Mouse (Mus musculus): ENCODE data around the gene Vipr2. TPM values are rescaled to one million over a fixed set of nuclear protein-coding genes. Genes with fewer than 3 reads are reported as not detected.

Vipr2 gene
- polyA plus RNA-seq (2016; fragmentation: Nextera tagmentation; extraction: Ambion mirVana) = 2.3 and 3.6 TPM in 2 replicates

DNA sequence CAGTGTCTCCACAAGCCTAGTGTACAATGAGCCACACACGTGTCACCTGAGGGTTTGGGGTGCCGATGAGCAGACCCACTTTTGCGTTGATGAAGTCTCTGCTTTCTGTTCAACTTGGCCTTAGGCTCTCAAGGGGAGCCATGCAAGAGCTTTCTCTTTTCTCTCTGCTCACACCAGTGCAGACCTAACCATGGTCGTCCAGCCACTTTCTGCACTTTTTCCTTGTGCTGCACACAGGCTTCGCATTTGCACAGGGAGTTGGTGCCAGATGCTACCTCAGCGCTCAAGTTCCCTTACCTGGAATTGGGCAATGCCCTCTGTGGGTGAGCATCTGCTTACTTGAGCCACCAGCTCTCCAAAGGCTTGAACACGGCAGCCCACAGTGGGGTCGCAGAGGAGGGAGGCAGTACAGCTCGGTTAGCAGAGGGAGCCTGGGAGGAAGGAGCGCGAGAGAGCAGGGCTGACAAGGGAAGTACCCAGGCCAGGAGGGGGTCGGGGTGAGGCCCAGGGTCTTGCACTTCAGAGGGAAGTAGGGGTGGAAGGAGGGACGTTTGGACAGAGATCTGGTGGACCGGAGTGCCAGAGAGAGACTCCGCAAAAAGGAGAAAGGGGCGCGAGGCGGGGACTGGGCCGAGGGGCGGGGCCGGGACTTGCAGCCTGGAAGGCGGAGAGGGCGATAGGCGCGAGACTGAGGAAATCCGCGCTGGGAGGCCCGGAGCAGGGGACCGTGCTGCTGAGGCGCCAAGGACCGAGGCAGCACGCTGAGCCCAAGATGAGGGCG is at the start of gene Vipr2:
Gene Vipr2, plus strand, starts transcription at position 653 of the 781 bp plus-strand sequence.
- H3K4me3 ChIP-seq = peak within 1 kb of the TSS; percentile 64
- 5% methylated on average over 33 of the region's 33 CpGs for WGBS

DNA sequence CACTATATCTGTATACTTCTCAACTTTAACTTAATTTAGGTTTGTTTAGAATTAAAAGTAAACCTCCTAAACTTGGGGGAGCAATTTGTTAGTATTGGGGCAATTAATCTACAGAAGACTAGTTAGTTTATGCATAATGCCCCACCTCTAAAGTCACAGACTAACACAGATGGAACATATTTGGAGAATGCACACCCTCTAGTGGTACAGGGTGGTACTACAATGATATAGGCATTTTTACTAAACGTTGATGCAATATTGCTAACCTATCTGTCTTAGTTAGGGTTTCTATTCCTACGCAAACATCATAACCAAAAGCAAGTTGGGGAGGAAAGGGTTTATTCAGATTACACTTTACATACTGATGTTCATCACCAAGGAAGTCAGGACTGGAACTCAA is 49.4 kb upstream of the Vipr2 start:
- Histone ChIP-seq H3K4me2 (replicated peaks) (no peak overlapping the region), H3K36me3 (no peaks in the 10 kb centered on the region), H3K4me1 (no peaks in the 10 kb centered on the region), H3K9me3 (no peaks in the 10 kb centered on the region), H3K27ac (replicated peaks) (no peak overlapping the region), H3K9ac (replicated peaks) (no peak overlapping the region), H3K4me3 (no peak overlapping the region), H3K27me3 (no peaks in the 10 kb centered on the region)
- 52% methylated on average over 2 of the region's 2 CpGs for WGBS
- ATAC-seq (ENCODE audit: low FRiP score, low read depth) = no peak

More for the DNA sequence above, at the start of gene Vipr2:
- H3K9me3 ChIP-seq = no peaks in the 10 kb centered on the region
- H3K27ac ChIP-seq (replicated peaks) = no peak within 1 kb of the TSS
- peak within 1 kb of the TSS; percentile 77 for H3K4me2 ChIP-seq (replicated peaks)
- peaks cover 8% of the 10 kb centered on the region; the same call in 1 of the 2 replicates for H3K4me1 ChIP-seq
- H3K9ac ChIP-seq (replicated peaks) = peak within 1 kb of the TSS; percentile 69
- no peaks in the 10 kb centered on the region for H3K36me3 ChIP-seq
- peaks cover 27% of the 10 kb centered on the region for H3K27me3 ChIP-seq
- ATAC-seq (ENCODE audit: low FRiP score, low read depth) = peak; percentile 96

GRCm38 (mm10) chr12:116035346-116035745 is 42.2 kb upstream of the Vipr2 start:
- 77% methylated on average over 5 of the region's 5 CpGs for WGBS
- H3K27ac ChIP-seq (replicated peaks) = no peak overlapping the region
- no peaks in the 10 kb centered on the region for H3K9me3 ChIP-seq
- H3K27me3 ChIP-seq = no peaks in the 10 kb centered on the region
- H3K36me3 ChIP-seq = no peaks in the 10 kb centered on the region
- H3K4me2 ChIP-seq (replicated peaks) = no peak overlapping the region
- no peaks in the 10 kb centered on the region for H3K4me1 ChIP-seq
- H3K9ac ChIP-seq (replicated peaks) = no peak overlapping the region
- no peak for ATAC-seq (ENCODE audit: low FRiP score, low read depth)
- no peak overlapping the region for H3K4me3 ChIP-seq

DNA sequence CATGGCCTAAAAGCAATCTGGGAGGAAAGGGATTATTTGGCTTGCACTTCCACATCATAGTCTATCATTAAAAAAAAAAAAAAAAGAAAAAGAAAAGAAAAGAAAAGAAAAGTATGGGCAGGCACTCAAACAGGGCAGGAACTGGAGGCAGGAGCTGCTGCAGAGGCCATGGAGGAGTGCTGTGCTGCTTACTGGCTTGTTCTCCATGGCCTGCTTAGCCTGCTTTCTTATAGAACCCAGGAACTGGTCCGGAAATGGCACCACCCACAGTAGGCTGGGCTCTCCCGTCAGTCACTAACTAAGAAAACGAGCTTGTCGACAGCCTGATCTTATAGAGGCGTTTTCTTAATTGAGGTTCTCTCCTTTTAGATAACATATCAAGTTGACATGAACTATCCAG is 32.7 kb upstream of the Vipr2 start:
- 86% methylated on average over 5 of the region's 5 CpGs for WGBS
- Histone ChIP-seq H3K9ac (replicated peaks) (no peak overlapping the region), H3K36me3 (peaks cover 4% of the 10 kb centered on the region; the same call in 1 of the 2 replicates), H3K9me3 (no peaks in the 10 kb centered on the region), H3K4me3 (no peak overlapping the region), H3K27me3 (no peaks in the 10 kb centered on the region), H3K27ac (replicated peaks) (no peak overlapping the region), H3K4me2 (replicated peaks) (no peak overlapping the region), H3K4me1 (peaks cover 15% of the 10 kb centered on the region)
- no peak for ATAC-seq (ENCODE audit: low FRiP score, low read depth)

DNA sequence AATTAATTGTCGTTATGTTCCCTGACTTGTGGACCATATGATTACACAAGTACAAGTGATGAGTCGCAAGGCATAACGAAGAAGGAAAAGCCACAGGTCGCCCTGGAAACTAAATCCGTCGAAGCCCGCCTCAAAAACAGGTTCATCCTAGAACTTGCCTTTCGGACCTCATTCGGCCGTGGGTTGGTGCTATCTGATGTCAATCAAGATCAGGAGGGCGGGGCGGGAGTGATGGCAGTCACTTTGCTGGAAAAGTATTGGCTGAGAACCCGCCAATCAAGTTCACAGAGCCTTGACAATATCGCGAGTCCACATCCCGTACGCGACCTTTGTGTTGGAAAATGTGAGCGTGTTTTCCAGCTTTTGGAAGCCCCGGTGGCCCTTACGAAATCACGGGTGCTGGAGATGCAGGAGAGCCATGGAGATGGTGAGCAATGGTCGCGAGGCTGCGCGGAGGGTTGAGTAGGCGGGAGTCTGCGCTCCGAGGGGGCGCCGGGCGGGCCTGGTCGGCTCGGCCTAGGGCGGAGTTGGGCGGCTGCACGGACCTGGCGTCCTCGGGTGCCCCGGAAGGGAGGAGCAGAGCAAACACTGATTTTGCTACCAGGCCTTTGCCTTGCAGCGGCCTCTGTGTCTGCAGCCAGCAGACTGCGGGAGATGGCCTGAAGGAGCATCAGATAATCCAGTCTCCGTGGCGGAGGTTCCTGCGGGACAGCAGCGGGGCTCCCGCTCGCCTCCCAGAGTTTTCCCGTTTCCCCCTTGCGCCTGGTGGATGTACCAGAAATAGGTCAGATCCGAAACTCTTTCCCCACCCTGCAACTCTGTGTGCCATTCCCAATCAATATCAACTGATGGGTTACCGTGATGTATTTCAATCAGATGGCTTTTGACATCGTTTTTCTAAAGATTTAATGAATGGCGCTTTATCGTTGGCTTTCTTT is 29.8 kb upstream of the Vipr2 start, which contains the start of gene Zfp386:
Gene Zfp386, plus strand, starts transcription at position 285 of the 938 bp plus-strand sequence.
- Histone ChIP-seq H3K27ac (replicated peaks) (peak within 1 kb of the TSS; percentile 96), H3K9me3 (0 out of 2 replicates have a peak, but pooled peaks cover 3% of the 10 kb centered on the region), H3K4me1 (peaks cover 15% of the 10 kb centered on the region), H3K27me3 (no peaks in the 10 kb centered on the region), H3K36me3 (peaks cover 25% of the 10 kb centered on the region), H3K9ac (replicated peaks) (peak within 1 kb of the TSS; percentile 85), H3K4me2 (replicated peaks) (peak within 1 kb of the TSS; percentile 64), H3K4me3 (peak within 1 kb of the TSS; percentile 67)
- peak; percentile 100 for ATAC-seq (ENCODE audit: low FRiP score, low read depth)
- 2% methylated on average over 55 of the region's 55 CpGs for WGBS

GRCm38 (mm10) chr12:116048766-116049165 is 28.8 kb upstream of the Vipr2 start:
- Histone ChIP-seq H3K36me3 (peaks cover 31% of the 10 kb centered on the region), H3K4me2 (replicated peaks) (peak overlapping the region; percentile 64), H3K9me3 (0 out of 2 replicates have a peak, but pooled peaks cover 3% of the 10 kb centered on the region), H3K4me1 (peaks cover 15% of the 10 kb centered on the region), H3K4me3 (peak overlapping the region; percentile 67), H3K27ac (replicated peaks) (no peak overlapping the region), H3K9ac (replicated peaks) (peak overlapping the region; percentile 85), H3K27me3 (no peaks in the 10 kb centered on the region)
- WGBS = 68% methylated on average over 7 of the region's 7 CpGs
- ATAC-seq (ENCODE audit: low FRiP score, low read depth) = no peak

DNA sequence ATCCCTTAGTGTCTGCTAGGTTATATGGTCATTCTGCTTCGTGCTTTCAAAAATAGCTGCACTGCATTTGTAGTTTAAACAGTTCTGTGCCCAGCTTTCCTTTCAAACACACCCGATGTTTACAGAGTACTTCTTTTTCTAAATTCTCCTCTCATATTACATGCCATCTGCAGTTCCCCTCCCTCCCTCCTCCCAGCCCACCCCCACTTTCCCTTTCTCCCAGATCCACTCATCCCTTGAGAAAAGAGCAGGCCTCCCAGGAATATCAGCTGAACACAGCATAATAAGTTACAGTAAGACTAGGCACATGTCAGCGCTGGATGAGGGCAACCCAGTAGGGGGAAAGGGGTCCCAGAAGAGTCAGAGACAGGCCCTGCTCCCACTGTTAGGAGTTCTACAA is 28.3 kb upstream of the Vipr2 start:
- peak overlapping the region; percentile 67 for H3K4me3 ChIP-seq
- peaks cover 15% of the 10 kb centered on the region for H3K4me1 ChIP-seq
- WGBS = 90% methylated on average over 3 of the region's 3 CpGs
- H3K27me3 ChIP-seq = no peaks in the 10 kb centered on the region
- H3K4me2 ChIP-seq (replicated peaks) = peak overlapping the region; percentile 64
- H3K27ac ChIP-seq (replicated peaks) = no peak overlapping the region
- H3K9ac ChIP-seq (replicated peaks) = no peak overlapping the region
- peaks cover 32% of the 10 kb centered on the region for H3K36me3 ChIP-seq
- 0 out of 2 replicates have a peak, but pooled peaks cover 4% of the 10 kb centered on the region for H3K9me3 ChIP-seq
- ATAC-seq (ENCODE audit: low FRiP score, low read depth) = no peak

DNA sequence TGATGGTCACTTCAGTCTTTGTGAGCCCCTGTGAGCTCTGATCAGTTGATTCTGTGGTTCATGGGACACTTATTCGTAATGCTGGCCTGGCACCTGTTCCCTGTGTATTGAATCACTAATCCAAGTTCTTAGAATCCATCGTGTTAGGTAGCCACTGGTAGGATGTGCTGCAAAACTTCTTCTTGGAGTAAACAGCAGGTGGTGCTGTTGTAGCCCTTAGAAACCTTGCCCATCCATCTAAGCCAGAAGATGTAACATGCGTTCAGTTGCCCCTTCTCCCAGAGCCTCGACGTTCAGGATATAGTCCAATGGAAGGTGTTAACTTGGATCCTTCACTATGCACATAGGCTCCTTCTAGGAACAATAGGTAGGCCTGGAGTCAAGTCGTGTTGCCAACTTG is 27.8 kb upstream of the Vipr2 start:
- Histone ChIP-seq H3K9ac (replicated peaks) (no peak overlapping the region), H3K9me3 (peaks cover 8% of the 10 kb centered on the region; the same call in 1 of the 2 replicates), H3K4me3 (0 out of 2 replicates have a peak overlapping the region, but pooled peaks have one; percentile 67), H3K4me1 (peaks cover 15% of the 10 kb centered on the region), H3K4me2 (replicated peaks) (peak overlapping the region; percentile 64), H3K36me3 (peaks cover 37% of the 10 kb centered on the region), H3K27me3 (no peaks in the 10 kb centered on the region), H3K27ac (replicated peaks) (no peak overlapping the region)
- ATAC-seq (ENCODE audit: low FRiP score, low read depth) = no peak
- 91% methylated on average over 6 of the region's 6 CpGs for WGBS

GRCm38 (mm10) chr12:116054342-116054741 is 23.2 kb upstream of the Vipr2 start:
- Histone ChIP-seq H3K4me2 (replicated peaks) (no peak overlapping the region), H3K36me3 (peaks cover 77% of the 10 kb centered on the region), H3K4me1 (peaks cover 5% of the 10 kb centered on the region), H3K9me3 (peaks cover 40% of the 10 kb centered on the region), H3K27ac (replicated peaks) (no peak overlapping the region), H3K27me3 (no peaks in the 10 kb centered on the region), H3K9ac (replicated peaks) (no peak overlapping the region), H3K4me3 (no peak overlapping the region)
- no peak for ATAC-seq (ENCODE audit: low FRiP score, low read depth)
- WGBS = 96% methylated on average over 8 of the region's 8 CpGs

- 96% methylated on average over 3 of the region's 3 CpGs for WGBS
- no peak overlapping the region for H3K27ac ChIP-seq (replicated peaks)
- no peak overlapping the region for H3K4me3 ChIP-seq
- no peak overlapping the region for H3K4me2 ChIP-seq (replicated peaks)
- no peaks in the 10 kb centered on the region for H3K4me1 ChIP-seq
- H3K9ac ChIP-seq (replicated peaks) = no peak overlapping the region
- no peaks in the 10 kb centered on the region for H3K27me3 ChIP-seq
- H3K36me3 ChIP-seq = peaks cover 81% of the 10 kb centered on the region
- H3K9me3 ChIP-seq = peaks cover 56% of the 10 kb centered on the region
- no peak for ATAC-seq (ENCODE audit: low FRiP score, low read depth)
Measured at GRCm38 (mm10) chr12:116056112-116056511, 21.4 kb upstream of the Vipr2 start.

DNA sequence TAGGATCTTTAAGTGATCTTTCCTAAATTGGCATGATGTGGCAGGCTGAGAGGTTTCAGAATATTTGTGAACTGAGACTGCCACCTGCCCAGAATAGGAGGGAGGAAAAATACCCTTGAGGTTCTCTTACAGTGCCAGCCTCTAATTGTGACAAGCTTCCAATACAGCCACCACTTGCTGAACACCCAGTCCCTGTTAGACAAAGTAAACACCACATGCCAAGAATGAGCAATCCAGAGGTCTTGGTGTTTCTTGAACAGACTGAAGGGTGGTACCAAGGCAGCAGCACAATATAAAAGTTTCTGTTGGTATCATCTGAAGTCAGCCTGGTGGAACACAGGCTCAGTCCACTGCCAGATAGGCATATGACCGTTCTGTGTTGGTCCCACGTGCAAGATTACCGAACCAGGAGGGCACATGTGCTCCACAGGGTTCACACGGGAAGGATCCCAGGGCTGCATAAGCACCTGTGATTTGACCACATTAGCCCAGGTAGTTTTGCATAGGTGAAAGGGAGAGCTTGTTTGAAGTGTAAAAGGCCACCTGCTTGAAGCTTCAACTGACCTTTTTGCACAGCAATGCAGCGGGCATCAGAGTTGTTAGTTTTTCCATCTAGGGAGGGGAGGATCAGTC is 15.8 kb upstream of the Vipr2 start:
- Histone ChIP-seq H3K4me3 (no peak overlapping the region), H3K9ac (replicated peaks) (no peak overlapping the region), H3K4me2 (replicated peaks) (no peak overlapping the region), H3K27ac (replicated peaks) (no peak overlapping the region), H3K27me3 (no peaks in the 10 kb centered on the region), H3K36me3 (peaks cover 51% of the 10 kb centered on the region), H3K4me1 (no peaks in the 10 kb centered on the region), H3K9me3 (peaks cover 56% of the 10 kb centered on the region)
- 94% methylated on average over 5 of the region's 5 CpGs for WGBS
- ATAC-seq (ENCODE audit: low FRiP score, low read depth) = peak; percentile 48; the same call in 1 of the 2 replicates

All from midbrain, embryonic 12.5 days (tissue).